Mouse (Mus musculus) MEL (cell line): ENCODE data around the gene Fndc1.

ENCODE experiments used
- CTCF ChIP-seq, 3 experiments: IDR thresholded peaks in 2 of 3; conservative IDR thresholded peaks in 1 of 3; 2 replicates each; pipeline ENCODE4 v1.5.1; 2011 to 2012; ENCODE audit warnings: low read length in 3 of 3, low read depth in 2 of 3, mild to moderate bottlenecking in 2 of 3, improper control_type of control experiment in 1 of 3, inconsistent platforms in 1 of 3, mixed read lengths in 1 of 3, moderate library complexity in 1 of 3; ENCODE audit not compliant: control insufficient read depth in 1 of 3, insufficient read depth in 1 of 3, poor library complexity in 1 of 3, severe bottlenecking in 1 of 3
- GATA1 ChIP-seq: IDR thresholded peaks from 2 replicates; pipeline ENCODE4 v1.6.1; 2011; ENCODE audit warnings: low read depth, low read length, improper control_type of control experiment
- SIN3A ChIP-seq: IDR thresholded peaks from 2 replicates; pipeline ENCODE4 v1.6.1; 2012; ENCODE audit warnings: low read length, improper control_type of control experiment, inconsistent platforms
- USF1 ChIP-seq: IDR thresholded peaks from 2 replicates; pipeline ENCODE4 v1.6.1; 2014; ENCODE audit warnings: low read depth, mild to moderate bottlenecking, inconsistent platforms, low read length, improper control_type of control experiment, moderate library complexity

DNA sequence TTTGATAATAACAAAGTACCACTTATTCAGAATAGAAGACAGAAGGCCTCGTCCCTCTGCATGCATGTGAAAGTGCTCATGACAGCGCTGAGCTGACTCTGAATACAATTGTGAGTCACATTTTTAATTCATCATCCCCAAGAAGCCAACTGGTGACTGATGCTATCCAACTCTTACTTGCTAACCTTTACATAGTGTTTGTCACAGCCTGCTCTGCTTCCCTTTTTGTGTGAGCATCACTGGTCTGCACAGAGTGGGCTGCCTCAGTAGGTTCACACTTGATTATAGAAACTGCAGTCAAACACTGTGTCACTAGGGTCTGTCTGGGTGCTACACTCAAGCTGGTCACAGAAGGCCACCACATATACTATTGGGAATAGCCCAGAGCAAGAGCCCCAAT, 10.5 kb downstream of the Fndc1 start:
- TF ChIP-seq CTCF (IDR thresholded peaks at IDR 0.05 in 2 of 3, conservative IDR thresholded peaks at IDR 0.05 in 1 of 3; ENCODE audit: control insufficient read depth in 1 of 3, insufficient read depth in 1 of 3, low read depth in 2 of 3, low read length in 3 of 3, poor library complexity in 1 of 3, severe bottlenecking in 1 of 3) = no peak
- no peak for TF ChIP-seq SIN3A
- TF ChIP-seq USF1 = no peak
- no peak for TF ChIP-seq GATA1
